Mouse (Mus musculus): ENCODE data around the gene Smco4. TPM values are rescaled to one million over a fixed set of nuclear protein-coding genes. Genes with fewer than 3 reads are reported as not detected.

Gene Smco4
- polyA plus RNA-seq, 1 experiment from 2014 or later = 7.5 TPM

DNA sequence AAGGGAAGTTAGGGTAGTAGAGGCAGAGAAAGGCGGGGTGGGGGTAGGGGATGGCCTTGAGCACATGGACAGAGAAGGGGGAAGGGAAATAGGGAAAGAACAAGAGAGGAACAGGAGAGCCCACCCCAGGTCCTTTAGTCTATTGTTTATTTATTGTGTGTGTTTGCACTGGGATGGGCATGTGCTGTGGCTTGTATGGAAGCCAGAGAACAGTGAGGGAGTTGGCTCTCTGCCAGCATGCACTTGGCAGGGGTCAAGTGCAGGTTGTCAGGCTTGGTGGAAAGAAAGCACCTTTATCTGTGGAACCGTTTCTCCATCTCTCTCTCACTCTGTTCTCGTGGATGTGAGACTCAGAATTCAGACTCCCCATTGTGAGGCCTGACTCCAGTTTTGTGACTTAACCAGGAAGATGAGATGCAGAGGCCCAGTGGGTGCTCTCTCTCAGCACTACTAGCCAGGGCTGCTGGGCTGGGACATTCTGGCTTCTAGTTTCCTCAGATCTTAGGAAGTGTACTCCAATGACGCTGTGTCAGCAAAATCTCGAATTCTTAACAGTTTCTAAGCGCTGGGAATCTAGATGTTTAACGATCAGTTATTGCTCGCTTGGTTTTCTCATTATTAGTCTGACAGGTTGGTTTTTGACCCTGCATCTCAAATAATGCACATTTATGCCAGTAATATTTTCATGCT lies 36.2 kb downstream of the Smco4 start:
- H3K4me2 ChIP-seq (ENCODE audit: low read depth, severe bottlenecking) = no peak overlapping the region
- H3K4me1 ChIP-seq (ENCODE audit: control insufficient read depth, insufficient read depth, low read length) = peaks cover 13% of the 10 kb centered on the region
- H3K36me3 ChIP-seq (ENCODE audit: control insufficient read depth, insufficient read depth, low read length) = no peaks in the 10 kb centered on the region
- ATAC-seq (ENCODE audit: insufficient number of reproducible peaks, low FRiP score, low TSS enrichment, low read depth) = 0 out of 2 replicates have a peak, but pooled peaks have one; percentile 13
- H3K9ac ChIP-seq (ENCODE audit: low read length) = no peak overlapping the region
- WGBS = 71% methylated on average over 8 of the region's 8 CpGs
- H3K4me3 ChIP-seq (ENCODE audit: low read depth, low read length) = no peak overlapping the region
- no peaks in the 10 kb centered on the region for H3K27me3 ChIP-seq (ENCODE audit: control insufficient read depth, insufficient read depth, low read length)
- no peak overlapping the region for H3K27ac ChIP-seq (replicated peaks; ENCODE audit: low read depth, low read length)
- no peaks in the 10 kb centered on the region for H3K9me3 ChIP-seq (ENCODE audit: control insufficient read depth, low read length)
- DNase-seq (ENCODE audit: low spot score) = peak; percentile 38

DNA sequence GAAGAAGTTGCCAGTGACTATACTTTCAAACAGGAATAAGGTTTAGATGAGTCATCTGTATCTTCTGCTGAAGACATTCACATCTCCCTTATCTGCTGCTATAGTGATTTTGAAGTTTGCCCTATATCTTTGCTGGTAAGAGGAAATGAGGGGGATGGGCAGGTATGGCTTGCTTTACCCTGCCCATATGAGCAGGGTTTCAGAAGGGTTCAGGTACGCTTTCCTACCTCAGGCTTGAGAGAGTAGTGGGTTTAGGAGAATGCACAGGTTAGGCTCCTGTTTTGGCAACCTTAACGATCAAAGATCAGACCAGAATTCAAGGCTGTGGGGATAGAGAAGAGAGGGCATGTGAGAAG lies 36.7 kb downstream of the Smco4 start:
- Histone ChIP-seq H3K9ac (ENCODE audit: low read length) (no peak overlapping the region), H3K4me2 (ENCODE audit: low read depth, severe bottlenecking) (no peak overlapping the region), H3K27ac (replicated peaks; ENCODE audit: low read depth, low read length) (no peak overlapping the region), H3K9me3 (ENCODE audit: control insufficient read depth, low read length) (no peaks in the 10 kb centered on the region), H3K36me3 (ENCODE audit: control insufficient read depth, insufficient read depth, low read length) (no peaks in the 10 kb centered on the region), H3K4me1 (ENCODE audit: control insufficient read depth, insufficient read depth, low read length) (peaks cover 17% of the 10 kb centered on the region), H3K27me3 (ENCODE audit: control insufficient read depth, insufficient read depth, low read length) (no peaks in the 10 kb centered on the region), H3K4me3 (ENCODE audit: low read depth, low read length) (no peak overlapping the region)
- 89% methylated on average over 2 of the region's 2 CpGs for WGBS
- DNase-seq (ENCODE audit: low spot score) (no peak), ATAC-seq (ENCODE audit: insufficient number of reproducible peaks, low FRiP score, low TSS enrichment, low read depth) (no peak)

DNA sequence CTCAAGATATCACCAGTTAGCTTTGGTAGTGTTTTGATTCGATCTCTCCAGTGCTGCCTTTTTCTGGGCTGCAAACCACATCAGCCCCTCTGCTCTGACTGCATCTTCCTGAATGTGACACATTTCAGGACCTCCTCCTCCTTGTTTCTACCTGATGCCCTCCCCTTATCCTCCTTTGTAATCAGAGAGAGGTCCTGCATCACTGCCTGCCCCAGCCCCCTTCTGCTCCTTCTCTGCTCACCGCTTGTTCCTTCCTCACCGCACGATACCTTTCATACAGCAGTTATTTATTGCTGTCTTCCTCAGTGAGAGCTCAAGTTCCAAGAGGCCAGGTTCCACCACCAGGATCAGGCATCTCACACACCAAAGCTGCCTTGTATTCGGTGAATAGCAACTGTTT lies 38.0 kb downstream of the Smco4 start:
- Histone ChIP-seq H3K4me1 (ENCODE audit: control insufficient read depth, insufficient read depth, low read length) (peaks cover 17% of the 10 kb centered on the region), H3K9me3 (ENCODE audit: control insufficient read depth, low read length) (no peaks in the 10 kb centered on the region), H3K36me3 (ENCODE audit: control insufficient read depth, insufficient read depth, low read length) (no peaks in the 10 kb centered on the region), H3K4me3 (ENCODE audit: low read depth, low read length) (no peak overlapping the region), H3K27me3 (ENCODE audit: control insufficient read depth, insufficient read depth, low read length) (no peaks in the 10 kb centered on the region), H3K9ac (ENCODE audit: low read length) (no peak overlapping the region), H3K27ac (replicated peaks; ENCODE audit: low read depth, low read length) (no peak overlapping the region), H3K4me2 (ENCODE audit: low read depth, severe bottlenecking) (no peak overlapping the region)
- no peak for ATAC-seq (ENCODE audit: insufficient number of reproducible peaks, low FRiP score, low TSS enrichment, low read depth)
- 58% methylated on average over 5 of the region's 5 CpGs for WGBS
- DNase-seq (ENCODE audit: low spot score) = no peak

DNA sequence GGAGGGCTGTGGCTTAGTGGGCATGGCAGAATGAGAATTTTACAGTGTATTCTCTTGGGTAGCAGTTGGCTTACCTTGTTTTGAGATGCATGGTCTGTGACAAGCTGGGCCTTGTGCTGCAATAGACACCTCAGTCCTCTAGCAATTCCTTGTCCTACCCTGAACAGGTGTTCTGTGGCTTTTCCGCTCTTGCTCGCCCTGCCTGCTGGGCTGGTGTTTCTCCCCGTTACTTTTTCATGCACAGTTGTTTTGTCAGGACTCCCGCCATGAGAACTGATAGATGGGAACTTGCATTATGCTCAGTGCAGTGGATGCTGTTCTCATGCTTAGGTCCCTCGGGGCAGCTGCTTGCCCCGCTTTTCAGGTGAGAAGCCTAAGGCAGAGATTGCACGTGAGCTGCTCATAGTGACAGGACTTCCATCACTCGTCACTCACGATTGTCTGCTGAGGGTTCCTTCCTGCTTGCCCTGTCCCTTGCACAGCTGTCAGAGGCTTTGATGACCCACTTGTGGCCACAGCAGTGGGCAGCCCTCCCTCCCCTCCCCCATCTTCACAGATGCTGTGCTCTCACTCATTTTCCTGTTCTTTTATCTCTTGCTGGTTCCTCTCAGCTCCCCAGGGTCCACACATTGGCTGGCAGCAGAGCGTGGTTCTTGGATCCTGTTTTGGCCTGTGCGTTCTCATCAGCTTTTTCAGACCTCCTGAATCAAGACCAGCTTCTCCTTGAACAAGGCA lies 40.3 kb downstream of the Smco4 start:
- Histone ChIP-seq H3K27ac (replicated peaks; ENCODE audit: low read depth, low read length) (no peak overlapping the region), H3K27me3 (ENCODE audit: control insufficient read depth, insufficient read depth, low read length) (no peaks in the 10 kb centered on the region), H3K4me2 (ENCODE audit: low read depth, severe bottlenecking) (no peak overlapping the region), H3K4me1 (ENCODE audit: control insufficient read depth, insufficient read depth, low read length) (peaks cover 17% of the 10 kb centered on the region), H3K4me3 (ENCODE audit: low read depth, low read length) (no peak overlapping the region), H3K36me3 (ENCODE audit: control insufficient read depth, insufficient read depth, low read length) (no peaks in the 10 kb centered on the region), H3K9ac (ENCODE audit: low read length) (no peak overlapping the region), H3K9me3 (ENCODE audit: control insufficient read depth, low read length) (no peaks in the 10 kb centered on the region)
- DNase-seq (ENCODE audit: low spot score) = no peak
- ATAC-seq (ENCODE audit: insufficient number of reproducible peaks, low FRiP score, low TSS enrichment, low read depth) = no peak
- WGBS = 78% methylated on average over 11 of the region's 11 CpGs

DNA sequence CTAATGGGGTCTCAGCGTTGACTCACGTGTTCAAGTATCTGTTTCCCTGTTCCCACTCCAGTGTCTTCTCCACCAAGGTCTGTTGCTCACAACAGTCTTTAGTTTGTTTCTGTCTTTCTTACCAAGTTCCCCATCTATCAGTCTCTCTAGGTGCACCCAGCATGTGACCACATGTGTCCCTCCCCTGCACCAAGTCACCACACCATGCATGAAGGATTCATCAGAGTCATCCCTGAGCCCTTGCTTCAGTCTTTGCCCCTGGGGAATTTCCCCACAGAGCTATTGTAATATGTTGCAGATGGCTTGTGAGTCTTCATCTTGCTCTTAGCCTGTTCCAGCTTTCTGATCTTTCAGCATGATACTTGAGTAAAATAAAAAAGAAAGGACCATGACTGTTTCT lies 40.9 kb downstream of the Smco4 start:
- no peak for DNase-seq (ENCODE audit: low spot score)
- WGBS = 82% methylated on average over 2 of the region's 2 CpGs
- Histone ChIP-seq H3K9ac (ENCODE audit: low read length) (no peak overlapping the region), H3K27me3 (ENCODE audit: control insufficient read depth, insufficient read depth, low read length) (no peaks in the 10 kb centered on the region), H3K4me3 (ENCODE audit: low read depth, low read length) (no peak overlapping the region), H3K9me3 (ENCODE audit: control insufficient read depth, low read length) (no peaks in the 10 kb centered on the region), H3K36me3 (ENCODE audit: control insufficient read depth, insufficient read depth, low read length) (no peaks in the 10 kb centered on the region), H3K4me1 (ENCODE audit: control insufficient read depth, insufficient read depth, low read length) (peaks cover 16% of the 10 kb centered on the region), H3K4me2 (ENCODE audit: low read depth, severe bottlenecking) (no peak overlapping the region), H3K27ac (replicated peaks; ENCODE audit: low read depth, low read length) (no peak overlapping the region)
- no peak for ATAC-seq (ENCODE audit: insufficient number of reproducible peaks, low FRiP score, low TSS enrichment, low read depth)

DNA sequence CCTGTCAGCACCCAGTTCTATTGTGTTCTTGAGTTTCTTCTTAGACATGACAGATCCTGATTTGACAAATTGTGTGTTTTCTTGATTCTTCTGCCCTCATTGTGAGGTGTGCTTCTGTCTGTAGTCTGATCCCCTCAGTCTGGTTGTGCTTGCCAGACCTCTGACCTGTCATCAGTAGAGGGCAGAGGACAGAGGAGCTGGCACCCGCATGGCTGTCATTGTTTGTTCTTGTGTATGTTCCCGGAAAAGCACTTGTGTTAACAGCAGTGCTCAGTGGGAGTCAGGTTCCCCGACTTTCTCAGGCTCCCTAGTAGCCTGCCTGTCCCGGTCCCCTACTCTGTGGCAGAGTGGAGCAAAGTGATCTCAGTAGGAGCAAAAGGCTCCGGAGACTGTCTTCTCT lies 42.2 kb downstream of the Smco4 start:
- Histone ChIP-seq H3K9me3 (ENCODE audit: control insufficient read depth, low read length) (no peaks in the 10 kb centered on the region), H3K9ac (ENCODE audit: low read length) (no peak overlapping the region), H3K4me2 (ENCODE audit: low read depth, severe bottlenecking) (no peak overlapping the region), H3K36me3 (ENCODE audit: control insufficient read depth, insufficient read depth, low read length) (no peaks in the 10 kb centered on the region), H3K27me3 (ENCODE audit: control insufficient read depth, insufficient read depth, low read length) (no peaks in the 10 kb centered on the region), H3K4me3 (ENCODE audit: low read depth, low read length) (no peak overlapping the region), H3K4me1 (ENCODE audit: control insufficient read depth, insufficient read depth, low read length) (peaks cover 10% of the 10 kb centered on the region; the same call in 1 of the 2 replicates), H3K27ac (replicated peaks; ENCODE audit: low read depth, low read length) (no peak overlapping the region)
- DNase-seq (ENCODE audit: low spot score) (no peak), ATAC-seq (ENCODE audit: insufficient number of reproducible peaks, low FRiP score, low TSS enrichment, low read depth) (no peak)
- WGBS = 63% methylated on average over 5 of the region's 5 CpGs

DNA sequence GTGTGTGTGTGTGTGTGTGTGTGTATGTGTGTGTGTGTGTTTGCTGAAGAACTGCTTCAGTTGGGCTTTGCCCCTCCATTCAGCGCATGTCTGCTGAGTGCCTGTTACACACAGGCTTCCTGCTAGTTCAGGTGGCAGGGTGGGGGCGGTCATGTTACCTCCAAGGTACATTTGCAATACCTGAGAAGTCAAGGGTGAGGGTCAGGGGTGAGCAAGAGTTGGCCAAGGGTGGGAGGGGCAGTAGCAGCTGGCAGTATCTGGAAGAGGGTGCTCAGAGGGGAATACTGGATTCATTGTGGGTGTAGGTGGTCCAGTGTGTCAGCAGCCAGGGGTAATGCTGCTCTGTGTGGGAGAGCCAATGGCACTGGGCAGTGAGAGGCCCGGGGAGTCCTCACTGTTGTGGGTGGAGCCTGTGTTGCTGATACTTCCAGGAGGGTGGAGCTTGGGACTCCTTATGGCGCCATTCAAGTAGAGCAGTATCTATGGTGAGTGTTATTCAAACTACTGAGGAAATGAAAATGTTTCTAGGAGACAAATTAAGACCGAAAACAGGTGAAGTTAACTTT lies 43.7 kb downstream of the Smco4 start:
- H3K9ac ChIP-seq (ENCODE audit: low read length) = no peak overlapping the region
- ATAC-seq (ENCODE audit: insufficient number of reproducible peaks, low FRiP score, low TSS enrichment, low read depth) (0 out of 2 replicates have a peak, but pooled peaks have one; percentile 29), DNase-seq (ENCODE audit: low spot score) (no peak)
- H3K4me2 ChIP-seq (ENCODE audit: low read depth, severe bottlenecking) = no peak overlapping the region
- H3K27ac ChIP-seq (replicated peaks; ENCODE audit: low read depth, low read length) = no peak overlapping the region
- H3K4me3 ChIP-seq (ENCODE audit: low read depth, low read length) = no peak overlapping the region
- H3K36me3 ChIP-seq (ENCODE audit: control insufficient read depth, insufficient read depth, low read length) = no peaks in the 10 kb centered on the region
- no peaks in the 10 kb centered on the region for H3K27me3 ChIP-seq (ENCODE audit: control insufficient read depth, insufficient read depth, low read length)
- 90% methylated on average over 5 of the region's 5 CpGs for WGBS
- H3K9me3 ChIP-seq (ENCODE audit: control insufficient read depth, low read length) = no peaks in the 10 kb centered on the region
- H3K4me1 ChIP-seq (ENCODE audit: control insufficient read depth, insufficient read depth, low read length) = peaks cover 10% of the 10 kb centered on the region; the same call in 1 of the 2 replicates

DNA sequence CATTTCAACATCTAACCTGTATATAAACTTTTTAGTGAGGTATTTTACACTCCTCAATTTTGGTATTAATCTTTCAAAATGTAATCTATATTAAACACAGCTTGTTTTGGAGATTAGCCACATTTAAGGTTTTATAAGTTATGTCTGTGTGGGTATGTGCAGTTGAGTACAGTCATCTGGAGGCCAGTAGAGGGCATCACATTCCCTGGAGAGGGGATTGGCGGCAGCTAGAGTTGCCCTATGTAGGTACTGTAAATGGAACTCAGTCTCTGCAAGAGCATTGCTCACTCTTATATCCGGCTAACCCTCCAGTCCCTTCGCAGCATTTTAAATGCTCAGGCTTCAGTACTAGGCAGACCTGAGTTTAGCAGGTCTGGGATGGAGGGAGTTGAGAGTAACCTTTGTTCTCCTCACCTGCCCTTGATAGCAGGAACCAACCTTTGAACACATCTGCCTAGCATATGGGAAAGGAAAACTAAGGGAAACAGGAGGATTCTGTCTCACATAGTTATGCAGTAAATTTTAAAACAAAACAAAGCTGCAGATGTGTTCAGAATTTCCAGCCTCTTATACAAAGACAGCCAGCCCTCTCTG lies 44.3 kb downstream of the Smco4 start:
- Histone ChIP-seq H3K27me3 (ENCODE audit: control insufficient read depth, insufficient read depth, low read length) (no peaks in the 10 kb centered on the region), H3K4me3 (ENCODE audit: low read depth, low read length) (no peak overlapping the region), H3K9ac (ENCODE audit: low read length) (no peak overlapping the region), H3K27ac (replicated peaks; ENCODE audit: low read depth, low read length) (no peak overlapping the region), H3K4me2 (ENCODE audit: low read depth, severe bottlenecking) (no peak overlapping the region), H3K4me1 (ENCODE audit: control insufficient read depth, insufficient read depth, low read length) (peaks cover 10% of the 10 kb centered on the region; the same call in 1 of the 2 replicates), H3K36me3 (ENCODE audit: control insufficient read depth, insufficient read depth, low read length) (no peaks in the 10 kb centered on the region), H3K9me3 (ENCODE audit: control insufficient read depth, low read length) (no peaks in the 10 kb centered on the region)
- DNase-seq (ENCODE audit: low spot score) (no peak), ATAC-seq (ENCODE audit: insufficient number of reproducible peaks, low FRiP score, low TSS enrichment, low read depth) (no peak)
- 93% methylated on average over 3 of the region's 3 CpGs for WGBS

Data from limb, embryonic 11.5 days (tissue).